Mouse (Mus musculus) embryo, embryonic 9.5 days (tissue): ENCODE measurements around the gene Vcl.
A peak's percentile ranks its signal among the peaks of the same experiment; 100 is the strongest.

ENCODE experiments used
- DNase-seq: peaks from one replicate; pipeline ENCODE4 v3.0.0-alpha.2; 2017; ENCODE audit errors: extremely low spot score

The Vcl gene

GRCm38 (mm10) chr14:20938860-20939259 lies 9.7 kb downstream of the Vcl start:
- DNase-seq = no peak

- DNase-seq = no peak
Observed at GRCm38 (mm10) chr14:20945296-20945695, 16.1 kb downstream of the Vcl start.

DNA sequence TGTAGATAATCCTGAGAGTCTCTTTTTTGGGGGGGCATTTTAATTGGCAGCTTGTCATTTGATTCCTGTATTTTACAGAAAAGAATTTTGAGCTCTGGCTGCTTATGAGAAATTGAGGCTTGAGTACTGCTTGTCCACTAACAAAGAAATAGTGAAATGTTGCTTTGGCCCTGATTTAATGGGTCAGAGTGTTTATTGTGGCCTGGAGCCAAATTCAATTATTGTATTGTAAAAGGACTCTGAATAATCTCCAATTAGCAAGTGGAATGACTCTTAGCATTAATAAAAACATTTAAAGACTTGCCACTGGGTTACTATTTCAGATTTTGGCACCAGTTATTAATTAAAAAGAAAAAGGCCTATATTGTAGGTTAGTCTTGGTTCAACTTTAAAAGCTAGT lies 26.8 kb downstream of the Vcl start:
- DNase-seq = no peak

DNA sequence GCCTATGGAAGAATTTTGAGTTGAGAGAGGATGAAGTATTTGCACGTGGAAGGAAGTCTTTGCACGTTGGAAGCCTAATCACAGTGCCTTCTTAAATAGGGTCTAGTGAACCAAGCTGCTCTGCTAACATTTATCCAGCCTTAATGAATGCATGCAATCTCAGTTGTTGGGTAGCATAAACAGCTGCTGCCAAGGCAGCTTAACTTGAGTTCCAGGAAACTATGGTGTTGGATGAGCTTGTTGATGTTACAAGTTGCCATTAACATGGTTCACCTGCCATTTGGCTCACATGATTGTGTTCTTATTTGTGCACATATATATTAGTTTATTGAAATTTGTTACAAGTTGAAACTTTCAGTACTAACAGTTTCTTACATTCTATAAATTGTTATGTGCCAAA lies 29.8 kb downstream of the Vcl start:
- DNase-seq = no peak

DNA sequence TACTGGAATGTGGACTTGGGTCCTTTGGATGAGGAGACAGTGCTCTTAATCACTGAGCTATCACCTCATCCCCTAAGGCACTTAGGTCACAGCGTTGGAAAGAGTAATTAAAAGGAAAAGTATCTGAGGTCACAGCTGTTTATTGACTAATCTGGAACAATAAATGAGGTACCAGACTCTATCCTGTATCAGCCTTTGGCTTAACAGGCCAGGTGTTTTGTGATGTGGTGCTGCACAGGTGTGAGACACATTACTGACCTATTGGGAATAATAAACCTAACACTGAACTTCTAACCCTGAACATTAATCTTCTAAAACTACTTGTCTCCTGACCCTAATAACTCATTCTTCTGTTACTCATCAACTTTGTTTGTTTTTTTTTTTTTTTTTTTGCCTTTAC lies 33.3 kb downstream of the Vcl start:
- no peak for DNase-seq

DNA sequence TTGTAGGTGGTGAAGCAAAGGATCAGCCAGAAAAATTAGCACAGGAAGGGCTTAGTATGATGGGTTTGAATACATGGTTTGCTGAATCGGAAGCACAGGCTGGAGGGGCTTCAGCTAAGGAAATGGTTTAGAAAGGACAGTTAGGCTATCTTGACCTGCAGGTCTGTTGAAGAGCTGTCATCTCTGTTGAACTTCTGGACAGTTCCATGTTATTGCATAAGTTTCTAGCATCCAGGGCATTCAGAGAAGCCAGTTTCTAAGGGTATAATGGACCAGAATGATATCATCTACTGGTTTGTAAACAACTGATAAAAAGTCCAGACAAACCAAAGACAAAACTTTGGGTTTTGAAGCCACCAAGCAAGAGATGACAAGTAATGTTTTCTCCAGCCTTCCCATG lies 33.7 kb downstream of the Vcl start:
- DNase-seq = no peak

- DNase-seq = no peak
Observed at GRCm38 (mm10) chr14:20963863-20964262, 34.7 kb downstream of the Vcl start.

DNA sequence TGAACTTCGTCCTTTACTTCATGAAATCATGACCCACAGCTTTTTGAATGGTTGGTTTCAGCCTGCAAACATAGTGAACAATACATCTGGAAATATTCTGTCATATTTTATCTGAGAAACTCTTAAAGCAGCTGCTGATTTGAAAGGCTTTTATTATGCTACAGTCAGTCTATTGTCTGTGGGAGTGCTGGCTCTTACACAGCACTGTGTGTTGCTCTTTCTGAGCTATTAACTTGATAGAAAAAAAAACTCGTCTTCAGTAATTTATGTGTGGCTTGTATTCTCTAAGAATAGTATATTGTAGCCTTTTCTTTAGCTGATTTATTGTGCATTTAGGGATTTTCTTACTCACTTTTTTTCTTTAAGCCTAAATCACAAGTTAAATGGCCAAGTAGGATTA lies 35.1 kb downstream of the Vcl start:
- no peak for DNase-seq

GRCm38 (mm10) chr14:20966959-20967670 lies 37.9 kb downstream of the Vcl start:
- DNase-seq = no peak

- no peak for DNase-seq
Observed at GRCm38 (mm10) chr14:20969066-20969465, 39.9 kb downstream of the Vcl start.

- DNase-seq = no peak
Observed at GRCm38 (mm10) chr14:20970389-20970788, 41.2 kb downstream of the Vcl start.

- DNase-seq = no peak
Observed at GRCm38 (mm10) chr14:20970927-20971326, 41.7 kb downstream of the Vcl start.

GRCm38 (mm10) chr14:20973821-20974220 lies 44.6 kb downstream of the Vcl start:
- DNase-seq = no peak

DNA sequence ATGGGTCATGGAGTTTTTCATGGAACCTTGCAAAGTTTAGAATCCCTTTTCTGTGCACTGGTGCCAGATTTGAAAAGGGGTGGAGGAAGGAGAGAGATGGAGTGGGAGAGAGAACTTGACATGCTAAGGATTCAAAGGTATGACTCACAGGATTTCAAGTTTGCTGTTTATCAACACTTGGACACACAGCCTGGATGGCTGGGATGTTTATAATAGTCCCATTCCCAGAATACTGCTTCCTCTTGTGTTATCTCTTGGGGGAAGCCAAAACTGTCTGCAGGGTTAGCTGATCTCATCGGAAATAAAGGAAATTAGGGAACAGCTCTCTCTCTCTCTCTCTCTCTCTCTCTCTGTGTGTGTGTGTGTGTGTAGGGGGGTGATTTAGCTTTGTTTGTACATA lies 47.5 kb downstream of the Vcl start:
- DNase-seq = no peak

DNA sequence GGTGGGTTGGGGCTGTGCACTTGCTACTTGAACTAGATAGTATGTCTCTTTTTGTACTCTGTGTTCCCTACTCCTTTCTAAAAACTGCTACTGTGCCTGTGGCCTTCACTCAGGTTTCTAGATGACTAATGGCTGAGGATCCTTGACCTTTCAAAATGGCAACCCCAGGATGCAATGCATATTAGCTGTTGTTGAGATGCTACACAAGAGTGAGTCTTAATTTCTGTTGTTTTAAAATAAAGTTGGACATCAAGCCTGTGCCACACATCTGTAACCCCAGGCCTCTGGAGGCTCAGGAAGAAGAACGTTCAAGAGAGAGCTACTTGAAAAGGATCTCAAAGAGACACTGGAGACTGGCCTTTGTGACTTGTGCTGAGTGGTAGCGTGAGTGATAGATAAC lies 48.5 kb downstream of the Vcl start:
- DNase-seq = no peak

DNA sequence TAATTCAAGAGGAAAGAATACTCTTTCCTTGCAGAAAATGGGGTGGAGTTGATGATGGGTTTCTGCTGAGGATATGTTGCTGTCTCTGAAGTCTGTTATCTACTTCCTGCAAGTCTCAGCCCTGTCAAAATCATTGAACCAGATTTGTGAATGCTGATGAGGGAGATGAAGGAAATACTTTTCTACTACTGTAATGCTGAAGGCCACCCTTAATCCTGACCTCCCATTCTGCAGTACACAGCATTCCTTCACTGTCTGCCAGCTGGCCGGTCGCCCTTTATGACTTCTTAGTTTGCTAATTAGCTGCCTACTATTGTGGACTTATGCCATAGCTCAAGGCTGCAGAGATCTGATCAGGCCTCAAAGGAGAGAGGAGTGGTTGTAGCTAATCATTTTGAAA lies 54.6 kb downstream of the Vcl start:
- DNase-seq = no peak

- DNase-seq = no peak
Observed at GRCm38 (mm10) chr14:20985482-20985881, 56.3 kb downstream of the Vcl start.

- DNase-seq = no peak
Observed at GRCm38 (mm10) chr14:20991492-20991891, 62.3 kb downstream of the Vcl start.

DNA sequence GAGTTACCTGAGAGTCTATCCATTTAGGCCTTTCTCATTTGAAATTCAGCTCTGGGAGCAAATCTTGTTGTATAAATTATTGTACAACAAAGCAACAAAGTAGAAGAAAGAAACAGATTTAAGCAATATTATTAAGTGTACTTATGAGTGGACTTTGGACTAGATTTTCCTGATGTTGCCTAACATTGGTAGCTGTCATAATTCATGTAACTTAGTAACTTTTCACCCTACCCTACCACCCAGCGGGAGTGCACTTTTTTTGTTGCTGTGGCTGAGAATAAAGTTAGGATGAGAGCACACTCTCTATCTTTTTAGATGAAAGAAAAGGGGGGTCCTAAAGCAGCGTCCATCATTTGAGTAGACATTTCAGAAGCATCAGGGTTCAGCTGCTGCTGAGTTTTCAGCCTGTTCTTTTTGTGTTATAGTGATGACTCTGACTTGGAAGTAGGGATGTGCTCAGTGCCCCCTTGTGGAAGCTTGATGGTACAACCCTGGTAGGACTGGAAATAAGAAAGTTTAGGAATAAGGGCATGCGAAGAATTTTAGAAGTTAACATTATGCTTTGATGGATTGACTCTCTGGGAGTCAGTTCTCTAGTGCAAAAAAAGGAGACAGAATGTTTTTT lies 64.0 kb downstream of the Vcl start:
- DNase-seq = peak; percentile 20

DNA sequence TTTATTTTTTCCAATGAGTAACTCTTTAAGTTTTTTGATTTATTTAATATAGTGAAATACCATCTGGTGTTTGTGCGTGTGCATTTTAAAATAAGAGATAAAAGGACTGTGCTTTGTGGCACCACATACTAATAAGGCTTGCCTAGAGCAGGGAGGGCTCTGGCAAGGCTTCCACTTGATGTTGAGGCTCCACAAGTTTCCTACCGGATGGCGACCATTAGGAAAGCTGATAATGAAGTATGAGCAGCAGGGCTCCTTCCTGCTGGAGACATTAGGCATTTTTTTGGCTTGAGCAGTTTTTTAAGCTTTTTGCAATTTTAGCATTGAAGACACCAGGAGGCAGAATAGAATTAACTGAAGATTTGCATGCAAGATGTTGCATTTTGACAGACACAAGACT lies 65.3 kb downstream of the Vcl start:
- DNase-seq = no peak

- DNase-seq = no peak
Observed at GRCm38 (mm10) chr14:20995497-20995896, 66.3 kb downstream of the Vcl start.

- DNase-seq = no peak
Observed at GRCm38 (mm10) chr14:20996361-20996760, 67.2 kb downstream of the Vcl start.

- no peak for DNase-seq
Observed at GRCm38 (mm10) chr14:20997548-20997947, 68.3 kb downstream of the Vcl start.

DNA sequence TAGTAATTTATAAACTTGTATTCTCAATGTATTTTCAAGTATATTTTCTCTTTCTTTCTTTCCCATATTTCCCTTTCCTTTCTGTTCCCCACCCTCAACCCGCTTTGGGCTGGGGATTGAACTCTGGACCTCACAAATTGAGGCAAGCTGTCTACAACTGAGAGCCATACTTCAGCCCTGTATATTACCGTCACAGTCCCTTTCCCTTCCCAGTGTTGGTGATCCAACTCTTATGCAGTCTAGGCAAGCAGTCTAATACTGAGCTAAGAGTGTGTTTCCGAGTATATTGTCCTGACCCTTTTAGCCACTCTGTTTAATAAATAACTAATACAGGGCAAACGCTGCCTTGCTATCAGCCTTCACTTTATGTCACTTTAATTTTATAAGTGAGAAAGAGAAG lies 70.4 kb downstream of the Vcl start:
- no peak for DNase-seq
